In genomic region chr15:72116772-72117171, GRCm38 (mm10) we compare ENCODE assay signal across 21 mouse cellular contexts.
DNase-seq lines count a peak whose midpoint lies in the region; TF ChIP-seq lines count a peak whose summit lies in the region.
"Had no signal": no experiment of that assay in that cellular context is flagged by ENCODE, and none has a peak within 500 bp of the region (broad histone marks: within the 10 kb centered on the region; RNA-seq: fewer than 3 reads in every experiment).

No protein-coding gene starts in this region.

- peak; percentile 31 for DNase-seq in 3134 (ENCODE audit: extremely low read depth, insufficient read length, low spot score)
- peak; percentile 16 for DNase-seq in brain, adult 2 months (ENCODE audit: low read depth, low spot score)
- no peak for DNase-seq in gastrocnemius, postnatal 25 days
- no peak for DNase-seq in thymus, postnatal 36 days
- DNase-seq in urinary bladder, postnatal 36 days (ENCODE audit: low spot score in 2 of 2), result no peak
- DNase-seq: adrenal gland, adult 2 months; adrenal gland, postnatal 10 days; adrenal gland, postnatal 25 days; B cell, adult 2 months; cerebellum, adult 11-12 months; cerebellum, adult 2 months; cerebellum, adult 9-10 months; cerebellum, postnatal 10 days; cerebellum, postnatal 25 days; forebrain, postnatal 0 days had no signal

- H3ac ChIP-seq in C2C12 (ENCODE audit: control insufficient read depth, insufficient read length, low read depth), result no peak overlapping the region

- no peaks in the 10 kb centered on the region for H3K27me3 ChIP-seq in C2C12 (ENCODE audit: control insufficient read depth, insufficient read depth, insufficient read length)
- H3K27me3 ChIP-seq: embryonic facial prominence, embryonic 12.5 days; forebrain, embryonic 13.5 days; forebrain, embryonic 15.5 days; Patski had no signal

- H3K36me3 ChIP-seq in C2C12 (ENCODE audit: control insufficient read depth, insufficient read depth), result no peaks in the 10 kb centered on the region
- H3K36me3 ChIP-seq: embryonic facial prominence, embryonic 10.5 days; embryonic facial prominence, embryonic 12.5 days; forebrain, embryonic 15.5 days had no signal

- H3K4me3 ChIP-seq in C2C12 (ENCODE audit: insufficient read depth, poor library complexity, severe bottlenecking), result no peak overlapping the region
- H3K4me3 ChIP-seq: embryonic facial prominence, embryonic 10.5 days; embryonic facial prominence, embryonic 12.5 days; forebrain, embryonic 13.5 days; forebrain, embryonic 15.5 days had no signal

- no peaks in the 10 kb centered on the region for H3K79me2 ChIP-seq in C2C12 (ENCODE audit: control insufficient read depth, insufficient read depth)

- no peaks in the 10 kb centered on the region for H3K79me3 ChIP-seq in C2C12 (ENCODE audit: low read depth)

- TF ChIP-seq CTCF in C2C12 (IDR thresholded peaks at IDR 0.05; ENCODE audit: control insufficient read depth, insufficient read depth, insufficient read length), result no peak

TF ChIP-seq in C2C12, 6 proteins besides CTCF, POLR2A, EP300 and RAD21:
- TF ChIP-seq MYOD1 (IDR thresholded peaks at IDR 0.05; ENCODE audit: control insufficient read depth, insufficient read length, low read depth) (no peak), USF1 (IDR thresholded peaks at IDR 0.05; ENCODE audit: low read depth) (no peak), MAX (IDR thresholded peaks at IDR 0.05) (peak; percentile 78), MYOG (IDR thresholded peaks at IDR 0.05; ENCODE audit: control insufficient read depth, extremely low read depth, insufficient read length) (no peak), CEBPB (IDR thresholded peaks at IDR 0.05; ENCODE audit: low read depth) (peak; percentile 65), FOSL1 (IDR thresholded peaks at IDR 0.05; ENCODE audit: insufficient read depth, low read length, poor library complexity, severe bottlenecking) (peak; percentile 99)

Comparison
In these comparisons a context has a peak if more than half of its experiments do, and no peak if none do; other contexts are left out.
1. DNase-seq: peak in 3134 (single experiment) and brain, adult 2 months (single experiment); none in gastrocnemius, postnatal 25 days (single experiment), thymus, postnatal 36 days (0 of 2) and urinary bladder, postnatal 36 days (0 of 2).